Mouse (Mus musculus) cerebellum, adult 2 months (tissue): ENCODE data around the gene Palm3. TPM values are rescaled to one million over a fixed set of nuclear protein-coding genes. Genes with fewer than 3 reads are reported as not detected.
A peak's percentile ranks its signal among the peaks of the same experiment; 100 is the strongest.

ENCODE experiments used
- DNase-seq, 2 experiments: peaks; one replicate each; pipeline ENCODE4 v3.0.0; 2021
- H3K27ac ChIP-seq: fragments of 200-500 bp; 2 replicates; pipeline ENCODE4 v1.5.1; 2012; ENCODE audit warnings: low read length, control low read depth, inconsistent platforms; ENCODE audit not compliant: insufficient read depth
- H3K27me3 ChIP-seq: fragments of 200-500 bp; 2 replicates; pipeline ENCODE4 v1.6.1; 2012; ENCODE audit warnings: inconsistent platforms, mild to moderate bottlenecking, low read length, moderate library complexity; ENCODE audit not compliant: control insufficient read depth, insufficient read depth
- H3K4me1 ChIP-seq: fragments of 200-500 bp; 2 replicates; pipeline ENCODE4 v1.6.1; 2011; ENCODE audit warnings: low read length; ENCODE audit not compliant: control insufficient read depth, insufficient read depth
- H3K4me3 ChIP-seq: fragments of 200-500 bp; replicated peaks from 2 replicates; pipeline ENCODE3; 2011; ENCODE audit warnings: mild to moderate bottlenecking, low read depth, low read length, control low read depth; ENCODE audit not compliant: insufficient read depth
- CTCF ChIP-seq: fragments of 200-500 bp; IDR thresholded peaks from 2 replicates; pipeline ENCODE4 v1.5.1; 2011; ENCODE audit warnings: low read depth, mild to moderate bottlenecking, control low read depth, low read length, moderate library complexity, borderline replicate concordance; ENCODE audit not compliant: insufficient read depth
- POLR2A ChIP-seq: fragments of 200-500 bp; IDR thresholded peaks from 2 replicates; pipeline ENCODE4 v1.6.1; 2011; ENCODE audit warnings: low read length, control low read depth, borderline replicate concordance; ENCODE audit not compliant: insufficient read depth
- WGBS: fragments of 180-500 bp; shearing (Covaris S2); methylation state at CpG from one replicate; pipeline ENCODE4 v1.1.7; 2018; 5-methylcytosine and 5-hydroxymethylcytosine counted together
- polyA plus RNA-seq: library from polyadenylated mRNA; depleted of rRNA; stranded (reverse); fragments of >200 nt; gene quantifications from 2 replicates; pipeline ENCODE4 v1.2.3, GENCODE M21; 2012; rRNA removed

Gene Palm3
- 2.8 and 4.1 TPM in 2 replicates for polyA plus RNA-seq

GRCm38 (mm10) chr8:84021096-84021495, at the start of gene Palm3:
Palm3 (plus strand) TSS chr8:84021471.
- Histone ChIP-seq H3K27ac (no peak within 1 kb of the TSS), H3K4me3 (no peak within 1 kb of the TSS), H3K27me3 (peaks cover 2% of the 10 kb centered on the region; the same call in 1 of the 2 replicates), H3K4me1 (no peaks in the 10 kb centered on the region; the same call in 1 of the 2 replicates)
- WGBS = 19% methylated on average over 18 of the region's 18 CpGs
- no peak for DNase-seq
- no peak for TF ChIP-seq POLR2A
- TF ChIP-seq CTCF = no peak

GRCm38 (mm10) chr8:83971661-83972060, 49.6 kb upstream of the Palm3 start:
- no peak for DNase-seq
- no peaks in the 10 kb centered on the region for H3K27me3 ChIP-seq
- H3K27ac ChIP-seq = no peak overlapping the region
- H3K4me3 ChIP-seq = no peak overlapping the region
- 80% methylated on average over 6 of the region's 6 CpGs for WGBS
- TF ChIP-seq POLR2A = no peak
- no peak for TF ChIP-seq CTCF
- H3K4me1 ChIP-seq = peaks cover 4% of the 10 kb centered on the region

- under 1% methylated on average over 81 of the region's 94 CpGs for WGBS
- no peaks in the 10 kb centered on the region for H3K27me3 ChIP-seq
- peak; percentile 59 for TF ChIP-seq POLR2A
- no peak for TF ChIP-seq CTCF
- peak within 1 kb of the TSS; percentile 78 for H3K4me3 ChIP-seq
- peaks cover 12% of the 10 kb centered on the region for H3K4me1 ChIP-seq
- peak within 1 kb of the TSS; percentile 70 for H3K27ac ChIP-seq
- peak; percentile 98 to 100 for DNase-seq
Observed at GRCm38 (mm10) chr8:83972150-83973120, 48.8 kb upstream of the Palm3 start, which contains the start of gene Prkaca. Prkaca (plus strand) TSS chr8:83972993.

GRCm38 (mm10) chr8:83973161-83974031, 47.9 kb upstream of the Palm3 start:
- 2% methylated on average over 37 of the region's 37 CpGs for WGBS
- Histone ChIP-seq H3K4me1 (peaks cover 21% of the 10 kb centered on the region), H3K4me3 (peak overlapping the region; percentile 61), H3K27me3 (no peaks in the 10 kb centered on the region), H3K27ac (peak overlapping the region; percentile 67)
- peak; percentile 51 to 52 for DNase-seq
- no peak for TF ChIP-seq POLR2A
- TF ChIP-seq CTCF = no peak

GRCm38 (mm10) chr8:83974521-83974920, 46.8 kb upstream of the Palm3 start:
- no peak for DNase-seq
- Histone ChIP-seq H3K4me1 (peaks cover 30% of the 10 kb centered on the region), H3K4me3 (peak overlapping the region; percentile 14), H3K27ac (no peak overlapping the region), H3K27me3 (no peaks in the 10 kb centered on the region)
- WGBS = 45% methylated on average over 4 of the region's 4 CpGs
- no peak for TF ChIP-seq CTCF
- TF ChIP-seq POLR2A = no peak

GRCm38 (mm10) chr8:83976101-83976630, 45.1 kb upstream of the Palm3 start:
- no peak for DNase-seq
- Histone ChIP-seq H3K4me3 (no peak overlapping the region), H3K27ac (no peak overlapping the region), H3K27me3 (no peaks in the 10 kb centered on the region), H3K4me1 (peaks cover 45% of the 10 kb centered on the region)
- 0 out of 2 replicates have a peak, but pooled peaks have one; percentile 27 for TF ChIP-seq CTCF
- no peak for TF ChIP-seq POLR2A
- WGBS = 74% methylated on average over 4 of the region's 4 CpGs

GRCm38 (mm10) chr8:83976779-83977350, 44.4 kb upstream of the Palm3 start:
- WGBS = 50% methylated on average over 5 of the region's 5 CpGs
- Histone ChIP-seq H3K4me1 (peaks cover 51% of the 10 kb centered on the region), H3K4me3 (no peak overlapping the region), H3K27ac (peak overlapping the region; percentile 28; the same call in 1 of the 2 replicates), H3K27me3 (no peaks in the 10 kb centered on the region)
- TF ChIP-seq CTCF (no peak), POLR2A (no peak)
- DNase-seq = no peak
